Mouse (Mus musculus): ENCODE data around the gene Mfsd1.

Mfsd1 gene

DNA sequence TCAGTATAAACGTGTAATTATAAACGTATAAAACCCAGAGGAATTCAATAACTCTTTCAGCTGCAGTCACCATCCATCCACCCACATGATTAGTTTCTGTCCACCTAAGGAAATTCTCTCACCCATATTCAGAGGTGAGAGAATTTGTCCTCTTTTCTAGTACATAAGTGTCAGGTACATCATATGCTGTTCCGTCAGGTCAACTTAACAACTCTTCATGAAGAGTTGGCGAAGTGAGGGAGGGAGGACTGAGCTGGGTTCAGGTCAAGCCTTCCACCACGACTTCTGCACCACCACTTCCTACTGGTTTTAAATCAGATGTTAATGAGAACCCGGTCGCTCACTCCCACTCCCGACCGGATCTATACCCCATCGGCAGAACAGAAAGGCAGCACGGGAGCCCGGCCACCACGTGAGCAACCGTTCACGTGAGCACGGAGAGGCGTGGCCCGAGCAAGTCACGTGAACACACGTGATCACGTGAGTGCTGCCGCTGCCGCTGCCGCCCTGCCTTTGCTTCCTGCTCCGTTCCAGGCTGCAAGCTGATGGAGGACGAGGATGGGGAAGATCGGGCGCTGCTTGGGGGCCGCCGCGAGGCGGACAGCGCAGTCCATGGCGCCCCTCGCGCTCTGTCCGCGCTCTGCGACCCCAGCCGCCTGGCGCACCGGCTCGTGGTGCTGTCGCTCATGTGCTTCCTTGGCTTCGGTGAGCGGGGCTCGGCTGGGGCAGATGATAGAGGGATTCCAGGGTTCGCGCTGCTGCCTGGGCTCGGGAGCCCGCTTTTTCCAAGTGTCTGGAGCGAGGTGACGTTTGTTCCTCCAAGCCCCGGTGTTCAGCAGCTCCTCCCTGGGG, at the start of gene Mfsd1:
Gene Mfsd1, plus strand, starts transcription at position 469 of the 852 bp plus-strand sequence.
- DNase-seq, result peak; percentile 92 to 93

DNA sequence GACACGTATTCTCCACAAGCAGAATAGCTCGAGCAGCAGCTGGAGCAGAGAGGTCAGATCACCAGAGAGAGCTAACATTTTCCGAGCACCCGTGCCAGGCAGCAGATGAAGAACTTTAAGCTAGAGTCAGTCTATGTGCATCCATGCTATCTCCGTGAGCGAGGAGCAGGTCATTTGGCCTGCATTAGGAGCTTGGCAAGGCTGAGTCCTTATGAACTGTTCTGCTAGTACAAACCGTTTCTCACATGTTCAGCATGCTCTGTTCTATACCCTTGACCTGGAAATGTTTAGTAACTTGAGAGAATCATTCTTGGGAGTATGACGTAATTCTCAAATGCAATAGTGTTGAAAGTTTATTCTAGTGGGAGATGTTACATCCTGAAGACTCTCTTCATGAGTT, 38.9 kb upstream of the Mfsd1 start:
- no peak for DNase-seq

DNA sequence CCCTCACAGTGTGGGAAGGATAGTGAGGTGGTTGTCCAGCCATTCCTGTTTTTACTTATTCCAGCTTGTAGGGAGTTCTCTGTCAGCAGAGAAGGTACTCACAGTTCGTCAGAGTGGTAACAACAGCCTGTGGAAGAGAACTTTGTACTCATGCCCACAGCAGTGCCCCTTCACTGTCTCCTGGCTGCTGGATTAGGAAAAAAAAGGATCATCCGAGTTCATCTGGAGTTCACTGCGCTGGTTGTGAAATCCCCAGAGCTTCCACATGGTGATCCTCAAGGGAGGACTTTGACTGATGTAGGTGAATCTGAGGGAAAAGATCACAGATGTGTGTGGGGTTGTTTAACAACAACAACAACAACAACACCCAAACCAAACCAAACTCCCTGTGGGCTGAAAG, 31.3 kb upstream of the Mfsd1 start:
- no peak for DNase-seq

DNA sequence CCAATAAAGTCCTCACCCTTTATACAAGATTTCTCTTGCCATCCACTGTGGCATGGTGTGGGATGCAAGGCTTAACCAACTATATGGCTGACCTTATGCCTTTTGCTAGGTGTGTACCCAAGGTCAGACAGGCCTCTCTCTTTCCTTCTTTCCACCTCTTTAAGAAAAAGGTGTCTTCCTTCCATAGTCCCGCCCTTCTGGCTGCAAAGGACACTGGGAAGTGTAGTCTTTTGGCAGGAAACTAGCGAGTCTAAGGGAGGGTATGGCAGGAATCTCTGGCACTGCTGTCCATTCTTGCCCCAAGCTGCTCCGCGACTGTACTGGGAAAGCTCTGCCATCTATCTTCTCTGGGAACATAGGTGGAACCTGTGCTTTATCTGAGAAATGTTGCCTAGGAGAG, 29.3 kb upstream of the Mfsd1 start:
- peak; percentile 53 to 64 for DNase-seq

DNA sequence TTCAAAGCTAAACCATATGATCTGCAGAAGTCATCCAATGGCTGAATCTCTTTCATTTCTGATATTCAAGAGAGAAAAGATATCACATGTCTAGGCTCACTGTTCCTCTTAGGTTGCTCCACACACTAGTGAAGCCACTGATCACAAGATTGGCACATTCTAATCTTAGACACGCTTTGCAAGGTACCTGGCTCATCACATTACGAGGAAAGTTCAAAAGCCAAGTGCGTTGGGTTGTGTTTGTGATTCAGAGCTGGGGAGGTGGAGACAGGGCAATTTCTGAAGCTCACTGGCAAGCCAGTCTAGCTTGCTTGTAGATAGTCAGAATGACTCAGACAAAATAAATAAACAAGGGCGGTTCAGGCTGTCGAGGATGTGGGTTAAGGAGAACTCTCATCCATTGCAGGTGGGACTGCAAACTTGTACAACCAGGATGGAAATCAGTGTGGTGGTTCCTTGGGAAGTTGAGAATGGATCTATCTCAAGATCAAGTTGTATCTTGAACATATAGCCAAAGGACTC, 28.6 kb upstream of the Mfsd1 start:
- DNase-seq, result no peak

DNA sequence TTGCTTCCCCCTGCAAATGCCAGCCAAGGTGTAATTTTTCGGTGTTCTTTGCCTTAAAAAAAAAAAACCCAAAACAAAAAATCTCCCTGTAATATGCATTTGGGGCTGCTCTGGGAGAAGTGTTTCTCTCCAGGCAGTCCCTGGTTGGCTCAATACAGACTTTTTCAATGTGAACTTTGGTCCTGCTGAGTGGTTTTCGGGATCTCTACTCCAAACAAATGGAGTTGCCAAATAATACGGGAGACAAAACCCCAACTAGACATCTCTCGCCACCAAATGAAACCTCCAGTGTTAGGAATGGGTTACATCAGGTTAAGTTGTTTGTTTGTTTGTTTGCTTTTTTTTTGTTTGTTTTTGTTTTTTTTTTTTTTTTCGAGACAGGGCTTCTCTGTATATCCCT, 27.3 kb upstream of the Mfsd1 start:
- no peak for DNase-seq

DNA sequence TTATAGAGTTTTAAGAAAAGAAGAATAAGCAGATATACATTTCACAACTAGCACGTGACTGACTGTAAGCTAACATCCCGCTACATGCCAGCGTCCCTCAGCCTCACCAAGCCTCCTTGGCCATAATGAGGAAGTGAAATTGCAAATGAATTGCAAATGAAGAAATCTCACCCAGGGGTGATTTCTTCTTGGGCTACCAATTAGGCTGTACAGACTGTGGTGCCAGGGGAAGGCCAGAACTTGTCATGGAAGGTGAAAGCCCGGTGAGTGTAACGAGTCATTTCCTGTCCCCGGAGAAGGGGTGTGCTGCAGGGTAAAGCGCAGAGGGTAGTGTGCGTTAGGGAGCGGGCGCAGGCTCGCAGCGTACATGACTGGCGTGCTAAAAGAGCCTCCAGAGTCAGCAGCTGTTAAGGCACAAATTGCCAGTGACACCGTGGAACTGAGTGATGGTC, 25.3 kb upstream of the Mfsd1 start:
- no peak for DNase-seq

DNA sequence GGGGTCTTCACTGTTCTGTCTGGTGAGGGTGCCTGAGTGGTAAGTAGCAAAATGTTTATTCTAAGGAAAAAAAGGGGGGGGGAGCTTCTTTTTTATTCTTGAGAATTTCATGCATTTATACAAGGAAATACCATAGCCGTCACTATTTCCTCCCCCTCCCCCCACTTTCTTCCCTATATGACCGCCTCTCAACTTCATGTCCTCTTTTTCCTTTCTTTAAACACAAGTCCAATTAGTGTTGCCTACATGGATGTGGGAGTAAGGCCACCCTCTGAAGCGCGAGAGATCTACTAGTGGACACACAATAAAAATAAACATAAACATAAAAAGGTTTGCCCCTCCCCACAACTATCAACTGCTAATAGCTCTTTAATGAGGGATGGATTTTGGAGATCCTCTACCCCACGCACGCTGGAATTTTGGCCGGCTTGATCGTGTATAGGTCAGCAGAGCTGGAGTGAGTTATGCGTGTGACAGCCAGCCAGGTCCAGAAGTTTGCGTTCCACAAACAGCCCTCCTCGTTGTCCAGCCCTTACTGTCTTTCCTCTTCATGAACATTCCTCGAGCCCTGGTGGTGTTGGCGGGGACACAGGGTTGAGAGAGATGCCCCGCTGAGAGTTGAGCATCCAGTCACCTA, 24.7 kb upstream of the Mfsd1 start:
- DNase-seq, result no peak

DNA sequence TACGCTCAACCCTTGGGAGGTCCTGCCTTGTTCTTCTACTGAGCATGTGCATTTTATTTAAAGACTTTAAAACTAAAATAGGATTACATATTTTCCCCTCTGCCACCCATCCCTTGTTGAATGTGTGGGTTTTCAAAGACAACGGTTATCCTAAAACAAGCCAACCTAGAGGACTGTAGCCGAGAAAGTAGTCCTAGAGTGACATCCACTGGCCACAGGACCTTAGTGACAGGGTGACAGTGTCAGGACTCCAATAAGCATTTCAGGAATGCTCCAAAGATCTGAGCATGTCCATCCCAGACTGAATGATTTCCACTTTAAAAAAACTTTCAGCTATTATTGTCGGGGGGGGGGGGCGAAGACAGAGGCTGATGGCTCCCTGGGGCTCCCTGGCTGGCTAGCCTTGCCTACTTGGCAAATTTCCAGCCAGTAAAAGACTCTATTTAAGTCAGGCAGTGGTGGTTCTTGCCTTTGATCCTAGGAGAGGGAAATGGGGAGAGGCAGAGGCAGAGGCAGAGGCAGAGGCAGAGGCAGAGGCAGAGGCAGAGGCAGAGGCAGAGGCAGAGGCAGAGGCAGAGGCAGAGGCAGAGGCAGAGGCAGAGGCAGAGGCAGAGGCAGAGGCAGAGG, 17.7 kb upstream of the Mfsd1 start:
- peak; percentile 63 for DNase-seq

DNA sequence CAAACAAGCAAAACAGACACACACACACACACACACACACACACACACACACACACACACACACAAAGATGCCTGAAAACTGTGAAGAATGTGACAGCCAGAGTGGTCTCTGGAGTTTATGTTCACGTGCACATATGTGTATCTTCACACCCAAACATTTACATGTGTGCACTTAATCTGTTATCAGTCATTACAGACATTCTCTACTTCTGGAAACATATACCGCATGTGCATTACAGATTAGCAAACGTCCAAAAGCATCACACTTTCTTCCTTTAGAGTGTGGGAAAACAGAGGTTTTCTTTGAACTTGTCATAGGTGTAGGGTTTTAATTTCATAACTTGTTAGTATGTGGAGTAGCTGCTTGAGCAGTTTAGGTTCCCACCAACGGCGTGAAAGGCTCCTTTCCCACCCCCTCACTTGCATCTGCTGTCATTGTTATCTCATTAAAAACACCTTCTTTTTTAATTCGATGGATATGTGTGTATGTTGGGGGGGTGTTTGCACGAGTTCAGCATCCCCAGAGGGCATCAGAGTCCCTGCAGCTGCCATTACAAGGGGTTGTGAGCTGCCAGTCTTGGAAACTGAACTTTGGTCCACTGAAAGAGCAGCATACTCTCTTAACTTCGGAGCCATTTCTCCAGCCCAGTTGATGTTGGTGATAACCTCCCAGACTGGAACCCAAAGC, 16.9 kb upstream of the Mfsd1 start:
- no peak for DNase-seq

DNA sequence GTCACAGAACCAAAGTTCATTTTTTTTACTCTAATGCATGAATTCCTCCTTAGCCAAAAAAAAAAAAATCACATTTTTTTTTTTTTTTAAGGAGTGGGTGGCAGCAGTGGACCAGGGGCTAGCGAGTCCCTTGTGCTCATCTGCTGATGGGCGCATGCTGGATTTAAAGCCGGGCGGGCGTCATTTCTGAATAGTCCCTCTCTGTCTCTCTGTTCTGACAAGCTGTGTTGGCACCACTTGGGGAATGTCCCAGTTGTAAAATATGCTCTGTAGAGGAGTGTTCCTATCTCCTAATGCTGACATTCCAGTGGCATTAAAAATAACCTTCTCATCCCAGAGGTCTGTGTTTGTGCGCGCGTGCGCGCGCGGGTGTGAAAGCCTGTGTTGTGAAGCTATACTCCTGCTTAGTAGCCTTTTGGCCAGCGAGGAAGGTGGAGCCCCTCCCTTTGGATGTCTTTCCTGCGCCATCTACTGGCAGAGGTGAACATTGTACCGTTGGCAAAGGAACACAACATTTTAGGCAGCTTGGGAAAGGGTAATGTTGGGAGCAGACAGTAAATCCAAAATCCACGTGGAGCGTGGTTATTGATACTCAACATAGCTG, 14.4 kb upstream of the Mfsd1 start:
- DNase-seq, result peak; percentile 88

DNA sequence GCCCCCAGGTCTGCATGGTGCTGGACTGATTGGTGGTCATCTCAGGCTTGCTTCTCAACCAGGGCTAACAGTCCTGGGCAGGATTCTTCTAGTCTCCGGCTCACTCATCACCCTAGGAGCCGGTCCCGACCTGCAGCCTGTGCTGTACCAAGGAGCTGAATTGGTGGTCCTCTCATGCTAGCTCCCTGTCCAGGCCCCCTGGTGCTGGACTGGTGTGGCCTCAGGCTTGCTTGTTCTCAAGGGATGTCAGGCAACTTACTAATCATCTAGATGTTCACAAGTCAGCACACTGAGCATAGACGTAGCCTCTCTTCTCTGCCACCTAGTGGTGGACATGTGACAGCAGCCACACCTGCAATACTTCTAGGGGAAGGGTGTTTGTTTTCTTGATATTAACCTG, 9.6 kb upstream of the Mfsd1 start:
- DNase-seq, result peak; percentile 58 to 76

DNA sequence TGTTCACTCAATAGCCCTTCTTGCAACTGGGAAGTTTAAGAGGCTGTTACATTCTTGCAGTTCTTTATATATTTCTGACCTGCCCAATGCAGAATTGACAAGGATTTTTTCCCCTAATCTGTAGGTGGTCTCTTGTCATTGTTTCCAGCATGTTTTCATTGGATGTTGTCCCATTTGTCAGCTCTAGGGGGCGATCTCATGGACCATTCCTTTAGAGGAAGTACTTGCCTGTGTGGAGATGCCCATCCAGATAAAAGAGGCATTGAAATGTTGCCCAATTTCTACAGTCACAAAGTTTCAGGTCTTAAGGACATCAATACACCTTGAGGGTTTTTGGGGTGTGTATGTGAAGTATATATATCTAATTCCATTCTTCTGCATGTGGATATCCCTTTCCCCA, 9.0 kb upstream of the Mfsd1 start:
- no peak for DNase-seq

DNA sequence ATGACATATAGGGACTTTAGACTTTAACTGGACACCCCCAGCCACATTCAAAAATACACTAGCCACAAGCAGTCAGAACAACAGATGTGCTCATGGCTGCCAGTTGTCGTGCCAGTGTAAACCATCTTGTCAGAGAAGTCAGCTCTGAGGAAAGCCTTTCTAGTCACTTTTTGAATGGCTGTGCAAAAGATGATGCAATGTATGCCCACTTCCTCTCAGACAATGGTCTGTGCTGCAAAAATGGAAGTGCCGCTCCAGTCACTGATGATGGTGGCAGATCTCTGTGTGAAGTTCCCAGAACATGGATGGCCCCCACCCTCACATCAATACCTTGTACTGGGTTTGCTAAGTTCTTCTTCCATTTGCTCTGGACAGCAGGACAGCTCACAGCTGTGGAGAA, 6.3 kb upstream of the Mfsd1 start:
- DNase-seq, result no peak

DNA sequence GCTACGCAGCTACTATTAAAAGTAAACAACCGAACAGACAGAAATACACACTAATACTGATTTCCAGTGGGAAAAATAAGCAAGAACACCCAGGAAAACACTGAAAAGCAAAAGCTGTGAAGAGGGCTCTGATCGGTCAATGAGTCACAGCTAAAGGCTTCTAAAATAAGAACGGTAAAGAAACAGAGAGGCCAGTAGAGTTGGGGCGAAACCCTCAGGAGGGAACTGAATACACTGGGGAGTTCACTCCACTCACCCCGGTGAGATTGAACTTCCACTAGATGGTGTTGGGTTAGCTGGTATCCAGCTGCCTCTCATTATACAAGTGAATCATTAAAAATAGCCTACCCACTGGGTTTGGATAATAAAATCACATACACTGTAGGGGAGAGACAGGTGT, 5.8 kb upstream of the Mfsd1 start:
- no peak for DNase-seq

DNA sequence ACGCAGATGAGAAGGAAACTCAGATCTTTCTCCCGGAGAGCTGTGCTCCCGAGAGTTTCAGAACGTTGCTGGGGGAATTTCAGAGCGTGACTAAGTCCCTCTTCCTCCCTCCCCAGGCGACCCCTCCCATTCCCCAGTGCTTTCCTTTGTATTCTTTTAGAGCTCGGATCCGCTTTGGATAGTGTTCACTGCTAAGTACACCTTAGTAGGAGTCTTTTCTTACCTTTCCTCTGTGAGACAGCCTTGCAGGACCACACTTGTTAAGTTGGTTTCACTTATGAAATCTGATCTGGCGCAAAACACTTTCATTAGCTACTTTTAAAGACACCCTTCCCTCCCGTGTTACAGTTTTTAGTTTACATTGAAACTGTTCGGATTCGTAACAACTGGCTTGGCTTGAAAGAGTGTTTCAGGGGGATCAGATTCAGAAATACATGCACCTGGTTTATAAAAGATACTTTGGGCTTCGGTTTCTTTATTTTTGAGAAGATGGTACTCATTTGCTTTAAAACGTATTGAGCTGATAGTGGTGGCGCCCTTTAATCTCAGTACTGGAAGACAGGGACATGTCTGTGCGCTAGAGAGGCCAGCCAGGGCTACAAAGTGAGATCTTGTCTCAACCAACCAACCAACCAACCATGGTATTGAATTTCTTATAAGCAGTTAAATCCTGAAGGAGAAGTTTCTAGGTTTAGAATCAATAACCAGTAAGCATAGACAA, 744 bp downstream of the Mfsd1 start:
- DNase-seq, result no peak

DNA sequence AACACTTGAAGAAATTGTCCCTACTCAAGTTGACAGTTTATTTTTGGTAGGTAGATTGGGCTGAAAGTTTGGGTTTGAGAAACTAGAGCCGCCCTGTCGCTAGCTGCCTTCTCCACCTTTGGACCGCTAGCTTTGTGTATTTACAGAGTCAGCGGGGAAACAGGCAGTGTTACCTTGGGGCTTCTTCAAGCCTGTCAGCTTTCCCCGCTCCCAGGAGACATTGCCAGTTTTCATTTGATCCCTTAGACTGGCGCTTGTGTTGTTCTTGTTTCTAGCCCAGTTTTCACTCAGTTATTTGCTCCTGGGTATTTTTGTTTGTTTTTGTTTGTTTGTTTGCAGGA, 1.3 kb downstream of the Mfsd1 start:
- no peak for DNase-seq

DNA sequence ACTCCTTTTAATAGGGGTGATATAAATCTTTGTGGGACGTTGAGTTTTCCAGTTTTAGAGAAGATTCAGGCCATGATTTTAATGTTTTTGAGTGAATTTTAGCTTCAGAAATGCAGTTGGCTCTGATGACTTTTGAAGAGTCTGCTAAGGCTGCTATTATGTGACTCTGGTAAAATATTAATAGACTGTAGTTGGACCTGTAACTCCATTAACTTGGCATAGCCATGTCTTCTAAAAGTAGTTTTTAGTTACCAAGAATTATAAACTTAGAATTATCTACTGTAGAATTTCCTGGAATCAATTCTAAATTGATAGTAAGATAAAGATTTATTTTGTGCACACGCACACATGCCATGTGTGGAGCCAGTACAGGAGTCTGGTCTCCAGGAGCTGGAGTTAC, 4.0 kb downstream of the Mfsd1 start:
- DNase-seq, result no peak

DNA sequence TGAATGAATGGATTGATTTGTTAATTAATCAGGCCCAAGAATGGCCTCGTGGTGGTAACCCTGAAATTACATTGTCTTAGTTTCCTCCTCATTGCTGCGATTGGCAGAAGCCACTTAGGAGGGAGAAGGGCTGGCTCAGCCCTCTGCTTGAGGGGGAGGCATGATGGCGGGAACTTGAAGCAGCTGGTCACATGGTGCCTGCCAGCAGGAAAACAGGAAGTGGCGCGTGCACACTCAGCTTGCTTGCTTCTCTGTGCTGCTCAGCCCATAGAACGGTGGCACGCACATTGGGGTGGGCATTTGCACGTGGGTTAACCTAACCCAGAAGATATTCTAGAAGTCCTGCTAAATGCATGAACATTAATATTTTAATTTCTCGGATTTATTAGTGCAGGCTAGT, 4.9 kb downstream of the Mfsd1 start:
- DNase-seq, result no peak

DNA sequence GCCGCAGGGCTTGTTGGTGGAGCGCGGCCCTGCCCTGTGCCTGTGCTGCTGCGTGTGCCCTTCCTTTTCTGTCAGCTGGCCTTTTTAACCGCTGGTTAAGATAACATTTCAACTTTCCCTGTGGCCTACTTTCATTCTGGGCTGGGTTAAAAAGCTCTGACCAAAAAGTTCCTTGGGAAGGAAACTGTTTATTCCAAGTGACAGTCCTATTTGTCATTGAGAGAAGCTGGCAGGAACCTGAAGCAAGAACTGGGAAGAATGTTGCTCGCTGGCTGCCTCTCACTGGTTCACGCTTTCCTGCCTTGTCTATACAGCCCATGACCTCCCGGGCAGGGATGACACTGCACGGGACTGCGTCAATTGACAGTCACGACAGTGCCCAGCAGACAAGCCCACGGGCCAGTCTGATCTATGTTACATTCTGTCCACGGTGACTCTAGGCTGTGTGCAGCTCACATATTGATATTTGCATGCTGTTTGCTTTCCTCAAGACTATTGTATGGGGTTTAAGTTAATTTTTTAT, 19.1 kb downstream of the Mfsd1 start:
- DNase-seq, result no peak

DNA sequence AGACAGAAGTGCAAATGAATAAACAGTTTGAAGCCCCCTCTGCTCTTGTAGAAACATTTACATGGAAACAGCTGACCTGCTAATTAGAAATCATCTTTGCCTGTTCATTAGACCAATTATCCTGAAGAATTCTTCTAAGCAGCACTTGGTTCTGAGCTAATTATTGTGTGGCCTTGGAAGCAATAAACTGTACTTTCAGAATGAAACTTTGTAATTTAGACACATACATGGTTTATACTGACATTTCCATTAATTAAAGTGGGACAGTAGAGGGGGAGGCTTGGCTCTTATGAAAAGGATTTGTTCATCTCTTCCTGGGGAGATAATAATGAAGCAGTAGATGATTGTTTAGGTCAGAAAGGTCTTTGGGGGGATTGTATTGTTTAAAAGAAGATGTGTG, 35.7 kb downstream of the Mfsd1 start:
- no peak for DNase-seq

DNA sequence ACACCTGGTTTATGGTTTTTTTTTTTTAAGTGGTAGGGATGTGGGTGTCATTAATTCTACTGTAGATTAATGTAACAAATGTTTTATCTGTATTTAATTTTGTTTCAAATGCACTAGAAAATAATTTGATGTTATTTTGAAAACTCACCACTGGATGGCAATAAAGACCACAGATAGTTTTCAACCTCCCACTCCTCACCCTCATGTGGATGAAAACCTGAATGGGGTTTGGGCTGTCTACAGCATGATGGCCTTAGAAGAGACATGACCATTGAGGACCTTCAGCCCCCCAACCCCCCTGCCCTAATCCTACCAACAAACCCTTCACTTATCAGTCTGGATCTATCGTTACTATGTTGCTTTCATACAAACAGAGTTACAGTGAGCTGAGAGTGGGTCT, 42.1 kb downstream of the Mfsd1 start:
- peak; percentile 28 to 55 for DNase-seq

Measured in cerebellum, postnatal 10 days (tissue).